Mouse (Mus musculus) urinary bladder, postnatal 4 days (tissue): ENCODE results near the gene Zfp324.

ENCODE experiments used
- DNase-seq, 2 experiments: peaks; one replicate each; pipeline ENCODE4 v3.0.0; 2021 to 2022; ENCODE audit warnings: low spot score in 2 of 2

Zfp324 gene

DNA sequence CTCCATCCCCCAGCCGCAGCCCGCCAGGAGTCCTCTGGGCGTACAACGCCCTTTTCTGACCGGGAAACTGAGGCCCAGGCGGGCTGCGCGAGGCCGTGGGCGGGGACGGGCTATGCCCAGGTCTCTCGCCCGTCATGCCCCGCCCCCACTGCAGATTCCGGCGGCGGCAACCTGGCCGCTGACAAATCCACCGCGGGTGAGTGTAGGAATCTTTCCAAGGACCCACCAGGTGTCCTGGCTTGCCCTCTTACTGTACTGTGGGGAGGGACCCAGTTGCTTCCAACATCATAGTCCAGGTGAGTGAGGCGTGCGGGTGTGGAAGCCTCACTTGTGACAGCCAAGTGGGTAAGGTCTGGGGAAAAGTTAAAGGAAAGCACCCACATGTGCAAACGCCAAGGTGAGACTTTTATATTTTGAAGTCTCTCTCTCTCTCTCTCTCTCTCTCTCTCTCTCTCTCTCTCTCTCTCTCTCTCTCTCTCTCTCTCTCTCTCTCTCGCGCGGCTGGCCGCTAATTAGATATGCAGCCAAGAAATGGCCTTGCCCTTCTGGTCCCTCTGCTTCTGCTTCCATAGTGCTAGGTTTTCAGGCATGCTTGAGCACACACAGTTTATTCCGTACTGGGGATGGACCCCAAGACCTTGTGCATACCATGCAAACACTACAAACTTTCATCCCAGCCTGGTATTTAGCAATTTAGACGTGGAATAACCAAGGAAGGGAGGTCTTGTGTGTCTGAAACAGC, 637 bp downstream of the Zfp324 start:
- DNase-seq: peak in 1 of 2 experiments; percentile 35

DNA sequence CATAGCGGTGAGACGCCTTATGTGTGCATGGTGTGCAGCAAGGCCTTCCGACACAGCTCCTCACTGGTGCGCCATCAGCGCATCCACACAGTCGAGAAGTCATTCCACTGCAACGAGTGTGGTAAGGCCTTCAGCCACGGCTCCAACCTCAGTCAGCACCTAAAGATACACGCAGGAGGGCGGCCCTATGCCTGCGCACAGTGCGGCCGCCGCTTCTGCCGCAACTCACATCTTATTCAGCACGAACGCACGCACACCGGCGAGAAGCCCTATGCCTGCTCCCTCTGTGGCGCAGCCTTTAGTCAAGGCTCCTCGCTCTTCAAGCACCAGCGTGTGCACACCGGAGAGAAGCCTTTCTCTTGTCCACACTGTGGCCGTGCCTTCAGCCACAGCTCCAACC, 5.3 kb downstream of the Zfp324 start:
- DNase-seq: no peak

DNA sequence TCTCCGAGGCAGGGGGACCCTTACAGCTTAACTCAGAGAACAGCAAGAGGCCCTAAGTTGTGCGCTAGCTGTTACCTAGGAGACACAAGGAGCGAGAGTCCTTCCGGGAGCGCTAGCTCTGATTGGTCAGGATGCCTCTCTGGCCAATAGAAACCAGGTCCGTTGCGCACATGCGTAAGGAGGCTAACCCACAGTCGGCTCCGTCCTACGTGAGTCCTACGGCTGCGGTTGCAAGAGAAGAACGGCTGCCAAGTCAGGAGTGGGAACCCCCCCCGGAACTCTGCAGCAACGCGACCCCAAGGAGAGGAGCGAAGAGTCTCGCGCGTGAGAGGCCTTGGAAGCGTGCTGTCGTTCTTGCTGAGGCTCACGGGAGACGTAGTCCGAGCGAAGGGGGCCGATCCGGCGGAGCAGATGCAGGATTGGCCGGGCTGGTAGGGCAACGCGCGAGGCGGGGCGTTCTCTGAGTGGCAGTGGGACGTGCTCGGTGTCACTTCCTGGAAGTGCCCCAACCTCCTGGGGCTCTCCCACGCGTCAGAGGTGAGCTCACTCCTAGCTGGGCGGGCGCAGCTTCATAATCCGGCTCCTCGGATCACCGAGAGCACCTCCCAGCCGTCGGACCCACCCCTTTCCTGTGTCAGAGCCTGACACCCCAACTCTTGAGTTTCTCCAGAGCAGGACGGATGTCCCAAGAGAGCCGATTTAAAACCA, 12.2 kb downstream of the Zfp324 start, which contains the start of gene Zfp446:
Gene Zfp446, plus strand, starts transcription at position 167 of the 708 bp plus-strand sequence.
- DNase-seq: peak; percentile 97 to 99

DNA sequence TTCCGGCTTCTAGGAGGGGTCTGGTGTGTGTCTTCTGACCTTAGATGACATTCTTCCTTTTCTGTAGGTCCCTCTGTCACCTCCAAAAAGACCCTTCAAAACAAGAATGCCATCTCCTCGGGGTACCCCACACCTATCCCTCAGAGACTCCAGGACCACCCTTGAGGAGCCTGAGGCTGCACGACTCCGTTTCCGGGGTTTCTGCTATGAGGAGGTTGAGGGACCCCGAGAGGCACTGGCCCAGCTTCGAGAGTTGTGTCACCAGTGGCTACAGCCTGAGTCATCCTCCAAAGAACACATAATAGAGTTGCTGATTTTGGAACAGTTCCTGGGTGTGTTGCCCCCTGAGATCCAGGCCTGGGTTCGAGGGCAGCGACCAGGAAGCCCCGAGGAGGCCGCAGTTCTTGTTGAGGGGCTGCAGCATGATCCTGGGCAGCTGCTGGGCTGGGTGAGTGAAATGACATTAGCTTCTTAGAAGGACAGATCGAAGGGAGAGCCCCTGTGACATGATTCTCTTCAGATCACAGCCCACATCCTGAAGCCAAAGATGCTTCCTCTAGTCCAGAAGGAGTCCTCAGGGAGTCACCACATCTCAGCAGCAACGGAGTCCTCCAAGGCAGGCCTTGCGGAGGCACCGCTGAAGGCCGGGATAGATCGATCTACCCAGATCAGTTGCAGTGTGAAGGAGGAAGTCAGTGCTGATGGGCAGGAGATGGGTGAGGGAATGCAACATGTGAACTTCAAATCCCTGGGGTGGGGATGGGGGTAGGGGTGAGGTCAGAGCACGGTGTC, 13.5 kb downstream of the Zfp324 start:
- no peak for DNase-seq

DNA sequence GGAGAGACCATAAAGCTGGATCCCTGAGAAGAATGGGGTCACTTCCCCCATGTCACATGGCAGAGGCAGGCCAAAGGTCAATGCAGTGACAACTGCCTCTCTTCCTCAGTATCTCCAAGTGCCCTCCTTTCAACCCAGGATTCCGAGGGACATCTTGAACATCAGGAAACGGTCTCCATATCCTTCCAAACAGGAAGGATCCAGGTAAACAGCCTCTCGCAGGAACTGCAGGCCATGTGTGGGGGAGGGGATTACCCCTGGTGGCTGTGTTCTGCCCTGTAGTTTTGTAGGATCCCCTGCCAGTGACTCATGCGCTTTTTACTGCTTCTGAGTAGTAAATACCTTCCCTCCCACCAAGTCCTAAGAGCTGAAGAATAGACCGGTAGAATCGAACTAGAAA, 14.1 kb downstream of the Zfp324 start:
- DNase-seq: no peak

DNA sequence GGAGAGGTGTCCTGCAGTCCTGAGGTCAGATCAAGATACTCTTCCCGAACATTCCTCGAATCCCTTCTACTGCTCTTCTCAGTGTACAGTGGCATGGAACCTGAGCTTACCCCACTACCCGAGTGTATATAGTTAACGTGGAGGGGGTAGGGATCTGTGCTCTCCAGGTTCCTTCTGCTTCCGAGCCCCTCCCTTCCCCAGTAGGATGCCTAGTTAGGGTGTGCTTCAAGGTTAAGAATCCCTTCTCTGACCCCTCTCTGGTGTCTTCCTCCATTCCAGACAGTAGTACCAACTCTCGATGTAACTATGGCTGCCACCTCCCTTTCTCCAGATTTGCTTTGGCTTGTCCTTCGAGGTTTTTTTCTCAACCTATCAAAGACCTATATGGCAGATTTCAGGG, 14.7 kb downstream of the Zfp324 start:
- DNase-seq: no peak

DNA sequence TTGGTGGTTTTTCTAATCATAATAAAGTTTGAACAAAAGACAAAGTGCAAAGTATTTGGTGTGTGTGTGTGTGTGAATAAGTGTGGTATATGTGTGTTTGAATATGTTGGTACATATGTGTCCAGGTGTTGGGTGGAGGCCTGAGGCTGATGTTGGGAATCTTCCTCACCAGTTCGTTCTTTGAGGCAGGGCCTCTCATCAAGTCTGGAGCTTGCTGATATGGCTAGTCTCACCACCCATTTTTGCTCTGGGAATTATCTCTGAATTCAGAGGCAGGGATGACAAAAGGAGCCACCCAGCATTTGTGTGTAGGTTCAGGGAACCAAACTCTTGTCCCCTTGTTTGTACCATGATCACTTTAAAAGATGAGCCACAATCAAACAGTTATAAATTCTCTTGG, 20.1 kb downstream of the Zfp324 start:
- DNase-seq: no peak

DNA sequence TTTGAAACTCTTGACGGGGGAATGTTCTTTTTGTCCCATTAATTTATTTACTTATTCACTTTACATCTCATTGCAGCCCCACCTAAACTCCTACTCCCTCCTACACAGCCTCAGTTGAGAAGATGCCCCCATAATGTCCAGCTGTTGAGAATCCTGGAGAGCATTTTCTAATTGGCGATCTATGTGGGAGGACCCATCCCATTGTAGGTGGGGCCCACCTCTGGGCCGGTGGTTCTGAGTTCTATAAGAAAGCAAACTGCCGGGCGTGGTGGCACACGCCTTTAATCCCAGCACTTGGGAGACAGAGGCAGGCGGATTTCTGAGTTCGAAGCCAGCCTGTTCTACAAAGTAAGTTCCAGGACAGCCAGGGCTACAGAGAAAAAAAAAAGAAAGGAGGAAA, 21.3 kb downstream of the Zfp324 start:
- no peak for DNase-seq

DNA sequence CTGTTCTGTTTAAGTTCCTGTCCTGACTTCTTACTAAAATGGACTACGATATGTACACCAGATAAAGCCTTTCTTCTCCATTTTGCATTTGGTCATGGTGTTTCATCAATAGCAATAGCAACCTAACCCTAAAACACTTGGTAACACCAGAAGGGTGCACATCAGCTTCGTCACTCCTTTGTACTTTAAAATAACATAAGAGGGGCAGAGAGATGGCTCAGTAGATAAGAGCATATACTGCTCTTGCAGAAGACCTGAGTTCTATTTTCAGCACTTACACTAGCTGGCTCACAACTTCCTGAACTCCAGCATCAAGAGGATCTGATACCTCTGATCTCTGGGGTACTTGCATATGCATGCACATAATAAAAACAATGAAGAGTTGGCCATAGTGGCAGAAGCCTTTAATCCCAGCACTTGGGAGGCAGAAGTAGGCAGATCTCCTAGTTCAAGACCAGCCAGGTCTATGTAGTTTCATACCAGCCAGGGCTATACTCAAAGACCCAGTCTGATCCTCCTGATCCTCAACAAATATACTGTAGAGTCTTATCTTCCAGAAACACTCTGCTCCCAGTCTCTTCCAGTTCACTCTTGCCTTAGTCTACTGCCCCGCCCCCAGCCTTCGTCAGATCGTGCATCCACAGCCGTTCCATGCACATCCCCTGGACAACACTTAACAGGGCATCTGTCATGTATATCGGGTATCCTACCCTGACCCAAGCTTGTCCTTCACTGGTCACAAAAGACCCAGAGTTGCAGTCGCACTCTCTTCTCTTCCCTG, 22.0 kb downstream of the Zfp324 start:
- DNase-seq: no peak

DNA sequence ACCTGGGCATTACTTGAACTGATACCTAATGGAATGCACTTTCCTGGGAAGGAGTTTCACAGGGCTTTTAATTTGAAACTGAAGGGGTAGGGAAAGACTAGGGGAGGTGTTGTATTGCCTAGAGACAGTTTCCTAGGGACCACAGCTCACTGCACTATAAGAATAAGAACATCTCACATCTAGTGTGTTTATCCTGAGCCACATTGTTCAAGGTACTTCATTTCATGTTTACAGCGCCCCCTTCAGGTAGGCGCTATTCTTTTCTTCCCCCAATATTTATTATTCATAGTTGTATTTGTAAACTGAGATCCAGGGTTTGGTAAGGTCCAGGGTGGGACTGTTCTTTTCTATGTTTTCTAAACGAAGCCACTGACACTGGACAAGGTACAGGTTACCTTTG, 26.6 kb downstream of the Zfp324 start:
- no peak for DNase-seq

DNA sequence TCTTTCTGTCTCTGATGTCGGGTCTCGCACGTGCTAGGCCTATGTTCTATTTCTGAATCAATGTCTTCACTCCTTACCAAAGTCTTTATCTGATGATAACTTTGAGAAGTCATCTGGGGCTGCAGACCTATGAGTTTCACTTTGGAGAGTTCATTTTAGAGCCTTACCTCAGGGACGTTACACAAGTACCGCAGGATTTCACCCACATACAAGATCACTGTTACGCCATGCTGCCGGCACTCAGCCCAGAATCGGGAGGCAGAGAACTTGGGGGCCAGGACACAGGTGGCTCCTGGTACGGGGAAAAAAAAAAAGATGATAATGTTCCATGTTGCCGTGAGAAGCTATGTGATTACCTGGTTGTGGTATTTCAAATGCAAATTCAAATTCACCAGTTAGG, 27.5 kb downstream of the Zfp324 start:
- no peak for DNase-seq

DNA sequence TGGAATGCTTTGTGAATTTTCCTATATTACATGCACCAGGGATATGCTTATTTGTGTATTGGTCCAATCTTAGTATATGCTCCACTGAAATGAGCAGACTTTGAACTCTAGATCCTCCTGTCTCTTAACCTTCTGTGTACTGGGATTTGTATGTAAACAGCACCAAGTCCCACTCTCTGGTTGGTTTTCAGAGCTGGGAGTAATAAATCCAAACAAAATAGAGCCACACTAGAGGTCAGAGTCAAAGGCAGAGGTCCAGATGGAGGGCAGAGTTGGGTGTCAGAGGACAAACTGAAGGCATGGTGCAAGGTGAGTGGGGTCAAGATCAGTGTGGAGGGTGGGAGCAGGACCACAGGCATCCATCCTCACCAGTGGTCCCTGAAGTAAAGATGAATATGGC, 30.2 kb downstream of the Zfp324 start:
- no peak for DNase-seq

DNA sequence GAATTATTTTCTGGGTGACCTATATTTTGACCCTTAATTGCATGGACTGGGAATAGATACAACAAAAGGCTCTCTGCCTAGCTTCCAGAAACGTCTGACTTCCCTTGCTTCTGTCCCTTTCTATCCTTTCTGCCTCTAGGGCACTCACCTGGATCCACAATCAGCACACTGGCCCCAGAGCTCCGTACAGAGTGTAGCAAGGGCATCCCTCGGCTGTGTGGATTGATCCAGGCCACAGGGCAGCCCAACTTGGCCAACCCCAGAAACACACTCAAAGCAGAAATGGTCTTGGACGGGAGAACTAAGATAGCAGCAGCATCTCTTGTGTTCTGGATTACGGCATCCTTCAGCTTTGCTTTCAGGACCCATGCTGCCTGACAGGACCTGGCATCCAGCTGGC, 31.6 kb downstream of the Zfp324 start:
- DNase-seq: no peak

DNA sequence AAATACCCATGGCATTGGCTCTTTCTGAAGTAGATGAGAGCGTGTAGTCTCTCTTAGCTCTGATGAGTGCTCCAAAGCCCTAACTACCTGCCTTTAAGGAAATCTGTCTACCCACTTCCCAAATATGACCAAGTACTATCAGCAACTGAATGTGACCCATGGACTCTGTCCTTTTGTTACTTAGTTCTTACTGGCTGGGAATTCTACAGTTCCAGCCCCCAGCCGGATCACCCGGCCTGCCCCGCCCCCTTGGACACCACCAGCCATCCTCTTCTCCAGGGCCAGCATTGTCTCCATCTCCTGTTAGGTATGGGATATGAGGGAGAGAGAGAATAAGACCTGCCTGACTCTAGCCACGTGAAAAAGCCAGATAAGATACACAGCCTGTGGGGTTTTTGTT, 32.4 kb downstream of the Zfp324 start, which contains the start of gene Slc27a5:
Gene Slc27a5, minus strand, starts transcription at position 140 of the 400 bp plus-strand sequence.
- DNase-seq: no peak

DNA sequence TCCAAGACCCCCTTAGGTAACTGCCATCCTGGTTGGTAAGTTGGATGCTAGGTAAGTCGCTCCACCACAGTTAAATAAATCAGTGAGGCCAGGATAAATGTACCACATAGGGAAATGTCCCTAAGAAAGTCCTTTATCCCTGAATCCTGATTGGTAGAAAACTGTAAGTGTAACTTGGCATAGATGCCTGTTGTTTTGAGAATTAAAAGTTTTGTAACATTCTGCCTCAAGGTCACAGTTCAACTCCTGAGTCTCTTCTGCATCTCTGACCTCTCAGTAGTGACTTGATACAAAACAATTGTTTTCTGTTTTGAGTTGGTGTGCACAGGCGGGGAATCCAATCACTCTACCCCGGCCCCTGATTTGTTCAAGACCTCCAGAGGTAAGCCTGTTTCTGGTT, 33.2 kb downstream of the Zfp324 start, which contains the start of gene Trim28:
Gene Trim28, plus strand, starts transcription at position 264 of the 400 bp plus-strand sequence.
- no peak for DNase-seq

DNA sequence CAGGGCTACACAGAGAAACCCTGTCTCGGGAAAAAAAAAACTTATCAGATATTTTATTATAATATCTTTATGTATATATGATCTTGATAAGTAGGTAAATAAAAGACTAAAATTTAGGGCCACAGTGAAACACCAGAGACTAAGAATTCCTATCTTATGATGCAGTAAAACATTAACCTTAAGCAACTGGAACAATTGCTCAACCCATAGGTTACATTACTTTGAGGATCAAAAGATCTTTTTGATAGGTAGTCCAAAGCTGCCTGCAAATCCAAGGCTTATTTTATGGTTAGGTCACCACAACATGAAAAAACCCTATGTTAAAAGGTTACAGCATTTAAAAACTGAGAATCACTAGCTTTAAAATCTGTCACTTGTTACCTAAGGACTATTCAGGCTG, 35.9 kb downstream of the Zfp324 start:
- no peak for DNase-seq

DNA sequence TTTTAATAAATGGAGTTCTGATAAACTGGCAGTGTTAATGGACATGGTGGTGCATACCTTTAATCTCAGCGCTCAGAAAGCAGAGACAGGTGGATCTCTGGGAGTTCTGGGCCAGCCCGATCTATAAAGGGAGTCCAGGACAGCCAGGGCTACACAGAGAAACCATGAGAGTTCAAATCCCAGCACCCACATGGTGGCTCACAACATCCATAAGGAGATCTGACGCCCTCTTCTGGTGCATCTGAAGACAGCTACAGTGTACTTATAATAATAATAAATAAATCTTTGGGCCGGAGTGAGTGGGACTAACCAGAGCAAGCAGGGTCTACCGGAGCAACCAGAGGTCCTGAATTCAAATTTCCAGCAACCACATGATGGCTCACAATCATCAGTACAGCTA, 37.7 kb downstream of the Zfp324 start:
- DNase-seq: no peak

DNA sequence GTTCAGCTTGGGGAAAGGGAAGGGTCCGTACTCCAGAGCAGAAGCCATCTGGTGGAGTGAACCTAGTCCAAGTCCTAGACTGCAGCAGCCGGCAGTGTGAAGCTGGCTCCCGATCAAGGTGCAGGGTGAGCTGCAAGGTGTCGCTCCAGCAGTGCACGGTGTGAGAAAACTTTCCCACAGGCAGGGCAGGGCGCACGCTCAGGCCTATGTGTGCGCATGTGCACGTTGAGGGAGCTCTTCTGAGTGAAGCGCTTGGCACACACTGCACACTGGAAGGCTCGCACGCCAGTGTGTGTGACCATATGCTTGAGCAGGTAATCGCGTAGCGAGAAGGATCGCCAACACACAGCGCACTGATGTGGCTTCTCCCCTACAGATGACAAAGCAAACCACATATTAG, 40.4 kb downstream of the Zfp324 start:
- DNase-seq: no peak

DNA sequence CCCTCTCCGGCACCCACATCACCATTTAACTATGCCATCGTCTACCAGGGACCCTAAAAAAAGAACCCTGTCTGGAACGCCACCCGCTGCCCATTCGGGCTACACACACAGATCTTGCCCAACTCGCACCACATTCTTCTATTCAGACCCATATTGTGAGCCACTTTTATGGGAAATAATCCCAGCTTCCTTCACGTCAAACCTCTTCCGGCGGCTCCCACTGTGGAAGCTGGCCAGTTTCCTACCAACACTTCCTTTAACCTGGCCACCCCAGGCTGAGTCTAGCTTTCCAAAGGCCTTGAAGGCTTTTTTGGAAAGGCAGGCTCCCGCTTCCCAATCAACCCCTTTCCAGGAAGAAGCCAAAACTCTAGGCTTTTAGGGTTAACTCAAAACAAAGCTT, 40.9 kb downstream of the Zfp324 start:
- no peak for DNase-seq

DNA sequence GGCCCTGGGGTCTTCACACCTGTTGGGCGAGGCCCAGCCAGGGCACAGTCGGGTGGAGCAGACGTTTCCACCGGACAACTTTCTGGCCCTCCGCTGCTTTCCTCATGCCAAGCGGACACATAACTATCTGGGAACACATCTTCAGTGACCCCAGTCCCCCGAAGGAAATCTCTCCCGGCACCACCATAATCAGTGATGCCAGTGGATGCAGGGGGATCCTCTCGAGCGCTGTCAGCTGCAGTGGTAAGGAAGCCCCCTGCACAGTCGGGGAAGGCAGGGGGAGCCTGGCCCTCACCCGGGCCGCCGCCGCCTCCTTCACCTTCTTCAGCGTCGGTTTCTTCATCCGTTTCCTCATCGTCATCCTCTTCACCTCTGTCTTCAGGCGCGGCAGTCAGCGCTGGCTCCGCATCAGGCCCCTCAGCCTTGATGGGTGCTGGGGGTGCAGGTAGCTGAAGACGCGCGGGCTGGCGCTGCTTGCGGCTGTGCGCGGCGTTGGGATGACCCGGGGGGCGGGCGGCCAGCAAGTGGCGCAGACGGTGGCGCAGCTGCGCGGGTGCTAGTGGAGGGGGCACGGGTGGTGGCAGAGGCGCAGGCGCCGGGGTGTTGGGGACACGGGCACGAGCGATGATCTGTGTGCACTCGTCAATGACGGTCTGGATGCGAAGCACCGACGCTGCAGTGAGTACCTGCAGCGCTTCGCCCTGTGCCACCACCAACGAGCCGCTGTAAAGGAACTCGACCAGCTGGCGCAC, 41.9 kb downstream of the Zfp324 start:
- no peak for DNase-seq
